Mouse (Mus musculus) forebrain, embryonic 11.5 days (tissue): ENCODE measurements at regions not wholly inside any gene's neighbourhood (a gene's known extent, or its start where the extent isn't known, plus 50 kb on each side); places are given as distances from the start of the nearest gene placed in this dataset.

Experiments
- ATAC-seq: fragments of 200-750 bp; cut with Nextera tagmentation; replicated peaks from 2 replicates; pipeline ENCODE4 v1.8.0; 2017; ENCODE audit warnings: moderate TSS enrichment; ENCODE audit not compliant: low FRiP score
- DNase-seq: peaks from one replicate; pipeline ENCODE4 v3.0.0-alpha.2; 2017; ENCODE audit warnings: low spot score
- H3K27ac ChIP-seq: fragments of 300-500 bp; sonication (generic); 2 replicates; pipeline ENCODE4 v1.5.1; 2014; ENCODE audit warnings: low read depth, low read length
- H3K27me3 ChIP-seq: fragments of 300-500 bp; sonication (generic); 2 replicates; pipeline ENCODE4 v1.6.1; 2014; ENCODE audit warnings: mild to moderate bottlenecking, low read length, mixed read lengths; ENCODE audit not compliant: control insufficient read depth, insufficient read depth
- H3K36me3 ChIP-seq: fragments of 300-500 bp; sonication (generic); 2 replicates; pipeline ENCODE4 v1.6.1; 2014; ENCODE audit warnings: mild to moderate bottlenecking, low read length, moderate library complexity, mixed read lengths; ENCODE audit not compliant: control insufficient read depth, insufficient read depth
- H3K4me1 ChIP-seq: fragments of 300-500 bp; sonication (generic); replicated peaks from 2 replicates; pipeline ENCODE4 v1.6.1; 2014; ENCODE audit warnings: low read length, mixed read lengths; ENCODE audit not compliant: control insufficient read depth, insufficient read depth
- H3K4me2 ChIP-seq: fragments of 300-500 bp; sonication (generic); 2 replicates; pipeline ENCODE4 v1.6.1; 2014; ENCODE audit warnings: low read depth, mild to moderate bottlenecking, low read length, moderate library complexity, mixed read lengths; ENCODE audit not compliant: severe bottlenecking
- H3K4me3 ChIP-seq: fragments of 300-500 bp; sonication (generic); 2 replicates; pipeline ENCODE4 v1.5.1; 2014; ENCODE audit warnings: low read depth, low read length
- H3K9ac ChIP-seq: fragments of 300-500 bp; sonication (generic); 2 replicates; pipeline ENCODE4 v1.6.1; 2014; ENCODE audit warnings: low read length
- H3K9me3 ChIP-seq: fragments of 300-500 bp; sonication (generic); 2 replicates; pipeline ENCODE4 v1.6.1; 2016; ENCODE audit warnings: low read length, mixed read lengths; ENCODE audit not compliant: control insufficient read depth
- WGBS: fragments of 180-500 bp; shearing (Covaris S2); extraction: QIAGEN DNeasy Blood & Tissue Kit; methylation state at CpG from one replicate; pipeline ENCODE4 v1.1.7; 2014; 5-methylcytosine and 5-hydroxymethylcytosine counted together

DNA sequence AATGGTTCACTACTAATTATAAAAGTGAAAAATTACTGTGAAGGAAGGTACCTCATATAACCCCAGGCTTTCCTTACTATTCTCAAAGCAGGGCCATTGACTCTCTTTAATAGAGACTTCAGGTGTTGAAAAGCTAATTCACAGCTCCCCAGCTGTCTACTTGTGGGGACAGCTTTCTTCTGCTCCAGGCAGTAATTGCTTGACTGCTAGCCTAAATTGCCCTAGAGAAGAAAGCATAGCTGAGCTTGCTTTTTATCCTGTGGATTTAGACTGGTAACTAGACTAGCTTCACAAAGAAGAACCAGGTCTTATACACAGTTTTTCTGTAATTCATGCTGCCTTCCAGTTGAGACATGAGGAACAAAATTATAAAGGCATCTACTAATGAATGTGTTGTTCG, 452.6 kb upstream of the Agtr1b start:
- Histone ChIP-seq H3K27me3 (no peaks in the 10 kb centered on the region), H3K27ac (no peak overlapping the region), H3K4me2 (no peak overlapping the region), H3K4me1 (no peaks in the 10 kb centered on the region), H3K4me3 (no peak overlapping the region), H3K9me3 (no peaks in the 10 kb centered on the region), H3K36me3 (no peaks in the 10 kb centered on the region), H3K9ac (no peak overlapping the region)
- 56% methylated on average over 1 of the region's 1 CpGs for WGBS
- DNase-seq, result no peak
- 0 out of 2 replicates have a peak, but pooled peaks have one; percentile 42 for ATAC-seq

DNA sequence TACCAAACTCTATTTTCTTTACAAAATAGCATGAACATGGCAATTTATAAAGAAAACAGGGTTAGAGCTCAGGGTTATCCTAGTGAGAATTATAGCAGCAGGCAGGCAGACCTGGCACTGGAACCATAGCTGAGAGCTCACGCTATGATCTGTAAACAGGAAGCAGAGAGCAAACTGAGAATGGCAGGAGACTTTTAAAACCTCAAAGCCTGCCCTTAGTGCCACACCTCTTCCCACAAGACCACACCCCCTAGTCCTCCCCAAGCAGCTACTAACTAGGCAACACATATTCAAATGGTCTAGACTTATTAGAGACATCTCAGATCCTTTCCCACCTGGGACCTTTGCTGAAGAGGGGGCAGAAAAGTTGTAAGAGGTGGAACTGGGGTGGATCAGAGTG, 449.6 kb upstream of the Agtr1b start:
- Histone ChIP-seq H3K27ac (no peak overlapping the region), H3K27me3 (no peaks in the 10 kb centered on the region), H3K9ac (no peak overlapping the region), H3K4me3 (no peak overlapping the region), H3K4me1 (no peaks in the 10 kb centered on the region), H3K4me2 (no peak overlapping the region), H3K9me3 (no peaks in the 10 kb centered on the region), H3K36me3 (no peaks in the 10 kb centered on the region)
- DNase-seq, result no peak
- WGBS, result 73% methylated on average over 1 of the region's 1 CpGs
- no peak for ATAC-seq

DNA sequence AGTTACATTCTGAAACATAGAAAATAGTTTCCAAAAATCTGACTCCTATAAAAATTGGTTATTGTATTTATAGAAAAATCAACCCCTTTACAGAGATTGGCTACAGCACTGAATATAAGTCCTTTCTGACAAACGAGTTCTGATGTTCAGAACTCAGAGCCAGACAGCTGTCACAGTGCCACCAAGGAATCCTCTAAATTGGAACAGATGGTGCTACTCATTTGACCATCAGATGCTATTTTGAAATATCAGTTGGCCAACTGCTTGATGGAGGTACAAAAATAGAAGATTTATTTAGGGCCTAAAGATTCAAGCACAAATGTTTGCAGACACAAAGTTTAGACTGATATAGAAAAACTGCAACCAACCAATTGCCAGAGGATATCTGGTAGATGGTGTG, 427.3 kb upstream of the Agtr1b start:
- H3K4me1 ChIP-seq, result no peaks in the 10 kb centered on the region
- no peaks in the 10 kb centered on the region for H3K9me3 ChIP-seq
- no peak overlapping the region for H3K4me3 ChIP-seq
- ATAC-seq (no peak), DNase-seq (no peak)
- no peaks in the 10 kb centered on the region for H3K36me3 ChIP-seq
- H3K27ac ChIP-seq, result no peak overlapping the region
- H3K27me3 ChIP-seq, result no peaks in the 10 kb centered on the region
- no peak overlapping the region for H3K9ac ChIP-seq
- 56% methylated on average over 1 of the region's 1 CpGs for WGBS
- H3K4me2 ChIP-seq, result no peak overlapping the region

DNA sequence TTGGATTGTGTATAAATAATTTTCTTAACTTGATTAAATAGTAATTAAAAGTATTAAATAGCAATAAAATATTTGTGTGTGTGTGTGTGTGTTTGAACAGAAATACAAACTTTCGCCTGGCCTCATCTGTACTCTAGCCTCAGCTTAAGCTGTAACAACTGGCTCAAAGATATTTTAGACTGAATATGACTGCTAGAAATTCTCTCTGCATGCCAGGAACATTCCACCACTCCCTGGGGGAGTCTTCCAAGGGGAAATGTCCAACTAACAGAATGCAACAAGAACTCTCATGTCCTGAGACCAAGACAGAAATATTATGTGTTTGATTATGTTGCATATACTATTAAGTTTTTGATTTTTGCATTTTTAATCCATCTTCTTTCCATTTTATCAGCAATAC, 425.5 kb upstream of the Agtr1b start:
- no peak overlapping the region for H3K4me3 ChIP-seq
- H3K4me1 ChIP-seq, result no peaks in the 10 kb centered on the region
- DNase-seq (no peak), ATAC-seq (no peak)
- 82% methylated on average over 1 of the region's 1 CpGs for WGBS
- H3K9me3 ChIP-seq, result no peaks in the 10 kb centered on the region
- H3K4me2 ChIP-seq, result no peak overlapping the region
- no peaks in the 10 kb centered on the region for H3K36me3 ChIP-seq
- no peak overlapping the region for H3K9ac ChIP-seq
- H3K27ac ChIP-seq, result no peak overlapping the region
- H3K27me3 ChIP-seq, result no peaks in the 10 kb centered on the region

DNA sequence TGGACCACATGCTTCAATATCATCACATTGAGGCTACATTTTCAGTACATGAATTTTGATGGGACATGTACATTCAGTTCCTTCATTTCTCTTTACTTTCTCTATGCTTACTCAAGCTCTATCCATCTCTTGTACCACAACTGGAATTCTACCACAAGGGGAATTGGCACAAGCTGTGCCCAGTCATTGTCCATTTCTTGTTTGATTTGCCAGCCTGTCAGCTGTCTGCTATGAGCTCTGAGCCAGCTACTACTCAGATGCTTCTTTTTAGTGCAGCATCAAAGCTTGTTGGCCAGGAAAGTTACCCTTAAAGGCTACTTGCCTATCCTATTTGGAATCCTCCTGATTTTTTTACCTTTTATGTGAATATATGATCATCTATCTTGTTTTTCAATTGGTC, 410.9 kb upstream of the Agtr1b start:
- H3K4me3 ChIP-seq, result no peak overlapping the region
- DNase-seq (no peak), ATAC-seq (no peak)
- H3K4me2 ChIP-seq, result no peak overlapping the region
- no peaks in the 10 kb centered on the region for H3K36me3 ChIP-seq
- H3K27ac ChIP-seq, result no peak overlapping the region
- H3K9me3 ChIP-seq, result no peaks in the 10 kb centered on the region
- H3K4me1 ChIP-seq, result 0 out of 2 replicates have a peak, but pooled peaks cover 2% of the 10 kb centered on the region
- no peaks in the 10 kb centered on the region for H3K27me3 ChIP-seq
- no peak overlapping the region for H3K9ac ChIP-seq

DNA sequence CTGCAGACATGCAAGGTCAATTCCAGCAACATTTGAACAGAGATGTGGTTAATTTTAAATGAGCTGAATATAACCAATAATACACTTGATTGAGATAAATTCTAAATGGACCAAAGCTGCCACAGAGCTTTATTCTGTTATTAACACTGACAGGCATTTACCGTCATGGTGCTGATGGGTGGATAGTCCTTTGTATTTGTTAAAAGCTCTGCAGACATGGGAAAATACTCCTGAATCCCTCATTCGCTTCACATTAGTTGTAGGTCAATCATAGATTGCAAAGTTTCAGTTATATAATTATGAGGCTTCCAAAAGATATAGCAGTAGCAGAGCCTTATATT, 410.0 kb upstream of the Agtr1b start:
- Histone ChIP-seq H3K4me1 (0 out of 2 replicates have a peak, but pooled peaks cover 2% of the 10 kb centered on the region), H3K4me2 (no peak overlapping the region), H3K27ac (no peak overlapping the region), H3K27me3 (no peaks in the 10 kb centered on the region), H3K9me3 (no peaks in the 10 kb centered on the region), H3K9ac (no peak overlapping the region), H3K36me3 (no peaks in the 10 kb centered on the region), H3K4me3 (no peak overlapping the region)
- ATAC-seq, result peak; percentile 31; the same call in 1 of the 2 replicates
- WGBS, result 46% methylated on average over 2 of the region's 2 CpGs
- DNase-seq, result no peak

DNA sequence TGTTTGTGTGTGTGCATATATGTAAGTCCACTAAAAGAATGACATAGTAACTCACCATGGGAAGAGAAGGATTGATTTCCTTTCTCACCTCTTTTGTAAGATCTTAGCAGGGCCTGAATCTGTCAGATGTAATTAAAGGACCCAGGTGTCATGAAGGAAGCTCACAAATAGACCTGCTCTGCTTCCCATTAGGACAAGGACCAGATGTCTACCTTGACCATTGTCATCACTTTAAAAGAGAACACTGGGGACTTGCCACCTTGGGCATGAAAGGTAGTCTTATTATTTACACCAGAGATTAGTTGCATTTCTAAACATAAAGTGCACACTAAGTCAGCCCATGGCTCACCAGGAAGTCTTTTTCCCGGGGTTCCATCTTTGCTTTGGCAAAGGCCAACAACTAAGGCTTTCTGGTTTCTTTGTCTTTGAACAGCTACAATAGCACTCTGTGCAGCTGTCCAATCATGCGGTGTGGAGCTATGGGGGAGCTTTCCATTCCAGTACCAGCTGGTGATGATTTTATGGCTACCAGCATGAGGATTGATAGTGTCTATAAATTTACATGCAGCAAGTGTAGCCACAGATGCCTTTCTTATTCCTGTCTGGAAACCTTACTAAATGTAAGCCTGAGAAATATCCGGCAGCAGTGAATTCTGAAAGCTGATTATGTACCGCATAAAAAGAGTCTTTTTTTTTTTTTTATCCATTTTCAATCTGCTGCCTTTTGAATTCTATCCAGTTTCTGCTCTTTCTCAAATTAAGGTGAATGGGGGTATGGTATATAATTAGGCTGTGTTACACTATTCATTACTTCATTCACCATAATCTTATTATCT, 409.4 kb upstream of the Agtr1b start:
- H3K36me3 ChIP-seq, result no peaks in the 10 kb centered on the region
- no peak overlapping the region for H3K4me3 ChIP-seq
- H3K9me3 ChIP-seq, result no peaks in the 10 kb centered on the region
- no peaks in the 10 kb centered on the region for H3K27me3 ChIP-seq
- peak; percentile 74 for ATAC-seq
- no peak for DNase-seq
- 0 out of 2 replicates have a peak, but pooled peaks cover 2% of the 10 kb centered on the region for H3K4me1 ChIP-seq
- no peak overlapping the region for H3K4me2 ChIP-seq
- no peak overlapping the region for H3K9ac ChIP-seq
- H3K27ac ChIP-seq, result no peak overlapping the region
- 55% methylated on average over 4 of the region's 4 CpGs for WGBS

DNA sequence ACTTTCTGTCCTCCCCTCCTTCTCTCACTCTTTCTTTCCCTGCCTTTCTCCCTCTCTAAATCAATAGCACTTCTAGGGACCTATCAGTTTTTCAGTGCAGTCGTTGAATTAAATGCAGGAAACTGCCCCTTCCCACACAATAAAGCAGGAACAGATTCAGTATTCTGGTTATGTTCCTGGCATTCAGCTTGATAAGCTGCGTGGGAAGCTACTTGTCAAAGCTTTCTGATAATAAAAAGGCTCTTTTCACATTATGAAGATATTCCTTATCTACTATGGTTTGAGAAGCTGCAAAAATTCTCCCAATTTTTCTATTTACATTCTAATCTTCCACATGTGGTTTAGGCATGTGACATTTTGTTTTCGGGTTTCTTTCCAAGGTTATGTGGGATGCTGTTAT, 367.3 kb upstream of the Agtr1b start:
- no peak for ATAC-seq
- 73% methylated on average over 3 of the region's 3 CpGs for WGBS

DNA sequence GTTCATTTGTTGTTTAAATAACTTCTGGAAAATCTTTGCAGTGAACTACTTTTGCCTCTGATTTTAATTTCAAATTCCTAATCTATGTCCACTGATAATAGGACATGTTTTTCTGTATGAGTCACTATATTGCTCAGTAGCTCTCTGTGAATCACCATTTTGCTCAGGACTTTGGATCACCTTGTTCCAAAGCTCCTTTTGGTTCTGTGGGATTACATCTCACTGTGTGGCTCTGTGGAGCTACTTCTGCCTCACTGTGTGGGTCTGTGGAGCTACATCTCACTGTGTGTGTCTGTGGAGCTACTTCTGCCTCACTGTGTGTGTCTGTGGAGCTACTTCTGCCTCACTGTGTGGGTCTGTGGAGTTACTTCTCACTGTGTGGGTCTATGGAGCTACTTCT, 365.0 kb upstream of the Agtr1b start:
- H3K36me3 ChIP-seq, result no peaks in the 10 kb centered on the region
- H3K4me1 ChIP-seq, result no peaks in the 10 kb centered on the region
- DNase-seq (no peak), ATAC-seq (no peak)
- no peak overlapping the region for H3K9ac ChIP-seq
- H3K4me3 ChIP-seq, result no peak overlapping the region
- no peak overlapping the region for H3K4me2 ChIP-seq
- H3K27ac ChIP-seq, result no peak overlapping the region
- no peaks in the 10 kb centered on the region for H3K9me3 ChIP-seq
- H3K27me3 ChIP-seq, result no peaks in the 10 kb centered on the region

More for the DNA sequence above, 367.3 kb upstream of the Agtr1b start:
- no peak overlapping the region for H3K4me3 ChIP-seq
- H3K9ac ChIP-seq, result no peak overlapping the region
- H3K27ac ChIP-seq, result no peak overlapping the region
- no peak for DNase-seq
- H3K9me3 ChIP-seq, result no peaks in the 10 kb centered on the region
- no peak overlapping the region for H3K4me2 ChIP-seq
- no peaks in the 10 kb centered on the region for H3K4me1 ChIP-seq
- no peaks in the 10 kb centered on the region for H3K36me3 ChIP-seq
- no peaks in the 10 kb centered on the region for H3K27me3 ChIP-seq
